Mouse (Mus musculus) kidney, postnatal 14 days (tissue): ENCODE data around the gene Evc.

Experiments
- DNase-seq: peaks from one replicate; pipeline ENCODE4 v3.0.0; 2022; ENCODE audit warnings: mixed read lengths

Gene Evc

GRCm38 (mm10) chr5:37240550-37240949 lies 96.1 kb downstream of the Evc start:
- no peak for DNase-seq
